Mouse (Mus musculus): ENCODE results near the gene Klk5. TPM values are rescaled to one million over a fixed set of nuclear protein-coding genes. Genes with fewer than 3 reads are reported as not detected.
A peak's percentile ranks its signal among the peaks of the same experiment; 100 is the strongest.

The Klk5 gene
- polyA plus RNA-seq, 2 experiments, result not detected

DNA sequence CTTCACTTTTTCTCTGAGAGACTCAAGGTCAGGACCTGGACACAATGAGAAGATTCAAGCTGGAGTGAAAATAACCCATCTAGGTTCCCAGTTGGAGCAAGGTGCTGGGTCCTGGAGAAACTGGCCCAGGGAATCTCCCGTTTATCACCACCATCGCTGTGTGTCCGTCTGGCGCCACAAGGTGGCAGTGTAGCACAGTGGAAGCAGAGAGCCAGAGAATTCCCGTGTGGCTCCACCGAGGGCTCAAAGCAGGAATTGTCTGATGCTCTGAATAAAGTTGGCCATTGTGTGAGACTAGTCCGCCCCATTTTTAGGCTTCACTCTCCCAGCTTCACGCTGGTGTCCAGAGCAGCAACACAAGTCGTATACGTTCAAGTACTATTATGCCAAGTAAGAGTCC lies 31.5 kb downstream of the Klk5 start:
- ATAC-seq (ENCODE audit: insufficient read depth) (no peak), DNase-seq (ENCODE audit: low read depth in 3 of 3, low spot score in 3 of 3) (peak in 1 of 3 experiments; percentile 13)
- TF ChIP-seq CTCF (IDR thresholded peaks at IDR 0.05; ENCODE audit: low read depth), result peak; percentile 90
- TF ChIP-seq EP300 (IDR thresholded peaks at IDR 0.05; ENCODE audit: low read depth), result no peak
- Histone ChIP-seq H3K4me2 (ENCODE audit: low read depth) (no peak overlapping the region), H3K9ac (replicated peaks) (no peak overlapping the region), H3K27ac (no peak overlapping the region), H3K27me3 (ENCODE audit: control insufficient read depth, insufficient read depth, low read length) (no peaks in the 10 kb centered on the region), H3K36me3 (replicated peaks; ENCODE audit: control insufficient read depth, insufficient read depth, low read depth) (no peaks in the 10 kb centered on the region), H3K9me3 (ENCODE audit: control insufficient read depth, low read length) (no peaks in the 10 kb centered on the region), H3K4me3 (ENCODE audit: insufficient read depth in 1 of 2, low read depth in 2 of 2, low read length in 2 of 2) (no peak overlapping the region), H3K4me1 (replicated peaks; ENCODE audit: control insufficient read depth in 2 of 2, insufficient read depth in 2 of 2, low read length in 1 of 2) (no peaks in the 10 kb centered on the region)
- 9% methylated on average over 10 of the region's 10 CpGs for WGBS (ENCODE audit: insufficient replicate concordance)

DNA sequence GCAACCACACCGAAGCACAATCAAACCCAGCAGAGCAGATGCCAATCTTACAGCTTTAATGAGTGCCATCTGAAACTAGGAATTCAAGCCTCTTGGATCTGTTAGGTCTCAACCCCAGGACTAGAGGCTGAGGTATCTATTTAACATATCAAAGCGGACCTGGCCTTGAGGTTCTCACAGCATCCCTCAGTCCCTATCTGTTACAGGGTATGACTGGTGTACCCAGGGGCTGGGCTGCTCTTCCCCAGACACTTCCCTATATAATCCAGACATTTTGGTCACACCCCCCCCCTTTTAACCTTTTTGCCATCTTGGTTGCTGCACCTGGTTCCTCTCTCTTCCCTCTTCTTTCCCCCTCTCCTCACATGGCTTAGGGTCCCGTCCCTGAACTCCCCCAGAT lies 31.9 kb downstream of the Klk5 start:
- 51% methylated on average over 3 of the region's 3 CpGs for WGBS (ENCODE audit: insufficient replicate concordance)
- H3K4me3 ChIP-seq (ENCODE audit: insufficient read depth in 1 of 2, low read depth in 2 of 2, low read length in 2 of 2), result no peak overlapping the region

DNA sequence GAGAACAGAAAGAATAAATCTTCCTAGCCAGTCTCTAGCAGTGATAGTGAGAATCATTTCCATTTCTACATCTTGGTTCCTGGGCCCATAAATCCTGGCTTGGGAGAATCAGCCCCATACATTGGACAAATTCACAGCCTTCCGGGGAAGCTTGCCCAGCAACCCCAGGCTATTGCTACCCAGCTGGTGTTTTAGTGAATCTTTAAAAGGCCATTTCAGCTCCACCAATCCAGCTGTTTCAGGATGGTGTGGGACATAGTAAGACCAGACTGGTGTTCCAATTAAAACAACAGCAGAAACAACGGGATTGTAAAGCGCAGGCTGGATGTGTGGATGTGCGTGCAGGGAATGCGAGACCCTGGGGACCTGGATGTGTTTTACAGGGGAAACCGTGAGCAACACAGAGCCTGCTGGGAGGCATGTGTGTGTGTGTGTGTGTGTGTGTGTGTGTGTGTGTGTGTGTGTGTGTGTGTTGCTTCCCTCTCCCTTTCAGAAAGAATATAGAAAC lies 33.2 kb downstream of the Klk5 start:
- ATAC-seq (ENCODE audit: insufficient read depth), result no peak

More for the DNA sequence above, 31.9 kb downstream of the Klk5 start:
- Histone ChIP-seq H3K27ac (no peak overlapping the region), H3K4me2 (ENCODE audit: low read depth) (no peak overlapping the region), H3K9ac (replicated peaks) (no peak overlapping the region), H3K36me3 (replicated peaks; ENCODE audit: control insufficient read depth, insufficient read depth, low read depth) (no peaks in the 10 kb centered on the region), H3K27me3 (ENCODE audit: control insufficient read depth, insufficient read depth, low read length) (no peaks in the 10 kb centered on the region), H3K9me3 (ENCODE audit: control insufficient read depth, low read length) (no peaks in the 10 kb centered on the region), H3K4me1 (replicated peaks; ENCODE audit: control insufficient read depth in 2 of 2, insufficient read depth in 2 of 2, low read length in 1 of 2) (no peaks in the 10 kb centered on the region)
- DNase-seq (ENCODE audit: low read depth in 3 of 3, low spot score in 3 of 3) (no peak), ATAC-seq (ENCODE audit: insufficient read depth) (no peak)
- no peak for TF ChIP-seq EP300 (IDR thresholded peaks at IDR 0.05; ENCODE audit: low read depth)
- TF ChIP-seq CTCF (IDR thresholded peaks at IDR 0.05; ENCODE audit: low read depth), result no peak

DNA sequence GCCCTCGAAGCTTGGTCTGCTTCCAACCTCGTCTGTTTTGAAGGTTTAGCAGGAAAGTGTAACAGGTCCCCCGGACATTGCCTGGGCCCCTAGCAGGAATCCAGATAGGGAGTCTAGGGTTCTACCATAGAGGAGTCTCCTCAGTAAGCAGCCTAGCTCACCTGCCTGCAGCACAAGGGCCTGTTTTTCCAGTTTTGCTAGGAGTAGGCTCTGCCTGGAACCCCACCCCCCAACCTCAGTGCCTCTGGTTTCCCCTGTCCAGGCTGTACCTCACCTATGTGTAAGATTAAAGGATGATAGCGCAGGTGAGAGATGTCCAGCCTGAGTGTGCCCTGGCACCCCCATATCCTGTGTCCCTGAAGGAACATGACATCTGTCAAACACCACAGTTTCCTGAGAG lies 34.7 kb downstream of the Klk5 start:
- Histone ChIP-seq H3K36me3 (replicated peaks; ENCODE audit: control insufficient read depth, insufficient read depth, low read depth) (no peaks in the 10 kb centered on the region), H3K27me3 (ENCODE audit: control insufficient read depth, insufficient read depth, low read length) (no peaks in the 10 kb centered on the region), H3K9ac (replicated peaks) (no peak overlapping the region), H3K9me3 (ENCODE audit: control insufficient read depth, low read length) (no peaks in the 10 kb centered on the region), H3K4me3 (ENCODE audit: insufficient read depth in 1 of 2, low read depth in 2 of 2, low read length in 2 of 2) (no peak overlapping the region), H3K4me2 (ENCODE audit: low read depth) (no peak overlapping the region), H3K4me1 (replicated peaks; ENCODE audit: control insufficient read depth in 2 of 2, insufficient read depth in 2 of 2, low read length in 1 of 2) (no peaks in the 10 kb centered on the region), H3K27ac (no peak overlapping the region)
- no peak for ATAC-seq (ENCODE audit: insufficient read depth)
- DNase-seq (ENCODE audit: low read depth in 3 of 3, low spot score in 3 of 3), result no peak
- 58% methylated on average over 4 of the region's 4 CpGs for WGBS (ENCODE audit: insufficient replicate concordance)
- TF ChIP-seq EP300 (IDR thresholded peaks at IDR 0.05; ENCODE audit: low read depth) (no peak), CTCF (IDR thresholded peaks at IDR 0.05; ENCODE audit: low read depth) (no peak)

More for the DNA sequence above, 33.2 kb downstream of the Klk5 start:
- no peak overlapping the region for H3K9ac ChIP-seq (replicated peaks)
- TF ChIP-seq EP300 (IDR thresholded peaks at IDR 0.05; ENCODE audit: low read depth), result no peak
- H3K4me2 ChIP-seq (ENCODE audit: low read depth), result no peak overlapping the region
- H3K4me3 ChIP-seq (ENCODE audit: insufficient read depth in 1 of 2, low read depth in 2 of 2, low read length in 2 of 2), result no peak overlapping the region
- H3K9me3 ChIP-seq (ENCODE audit: control insufficient read depth, low read length), result no peaks in the 10 kb centered on the region
- H3K27ac ChIP-seq, result no peak overlapping the region
- H3K4me1 ChIP-seq (replicated peaks; ENCODE audit: control insufficient read depth in 2 of 2, insufficient read depth in 2 of 2, low read length in 1 of 2), result no peaks in the 10 kb centered on the region
- H3K36me3 ChIP-seq (replicated peaks; ENCODE audit: control insufficient read depth, insufficient read depth, low read depth), result no peaks in the 10 kb centered on the region
- H3K27me3 ChIP-seq (ENCODE audit: control insufficient read depth, insufficient read depth, low read length), result no peaks in the 10 kb centered on the region
- no peak for DNase-seq (ENCODE audit: low read depth in 3 of 3, low spot score in 3 of 3)
- WGBS (ENCODE audit: insufficient replicate concordance), result 75% methylated on average over 6 of the region's 6 CpGs

DNA sequence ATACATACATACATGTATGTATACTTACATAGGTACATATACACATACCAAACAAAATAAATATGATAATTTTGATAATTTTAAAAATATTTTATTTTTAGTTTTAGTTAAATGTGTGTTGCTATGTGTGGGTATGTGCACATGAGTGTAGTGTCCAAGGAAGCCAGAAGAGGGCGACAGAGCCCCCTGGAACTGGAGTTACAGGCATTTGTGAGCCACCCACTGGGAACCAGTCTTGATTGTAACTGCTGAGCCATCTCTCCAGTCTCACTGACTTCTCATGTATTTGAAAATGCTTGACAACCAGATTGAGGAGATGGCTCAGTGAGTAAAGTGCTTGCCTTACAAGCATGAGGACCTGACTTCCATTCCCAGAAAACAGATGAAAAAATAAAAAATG lies 36.5 kb downstream of the Klk5 start:
- Histone ChIP-seq H3K4me2 (ENCODE audit: low read depth) (no peak overlapping the region), H3K9ac (replicated peaks) (no peak overlapping the region), H3K9me3 (ENCODE audit: control insufficient read depth, low read length) (no peaks in the 10 kb centered on the region), H3K4me1 (replicated peaks; ENCODE audit: control insufficient read depth in 2 of 2, insufficient read depth in 2 of 2, low read length in 1 of 2) (no peaks in the 10 kb centered on the region), H3K4me3 (ENCODE audit: insufficient read depth in 1 of 2, low read depth in 2 of 2, low read length in 2 of 2) (no peak overlapping the region), H3K27me3 (ENCODE audit: control insufficient read depth, insufficient read depth, low read length) (no peaks in the 10 kb centered on the region), H3K36me3 (replicated peaks; ENCODE audit: control insufficient read depth, insufficient read depth, low read depth) (no peaks in the 10 kb centered on the region), H3K27ac (no peak overlapping the region)
- 15% methylated on average over 1 of the region's 1 CpGs for WGBS (ENCODE audit: insufficient replicate concordance)
- no peak for ATAC-seq (ENCODE audit: insufficient read depth)
- DNase-seq (ENCODE audit: low read depth in 3 of 3, low spot score in 3 of 3), result no peak
- no peak for TF ChIP-seq EP300 (IDR thresholded peaks at IDR 0.05; ENCODE audit: low read depth)
- TF ChIP-seq CTCF (IDR thresholded peaks at IDR 0.05; ENCODE audit: low read depth), result no peak
